Mouse (Mus musculus): ENCODE data around the gene Sgms2. TPM values are rescaled to one million over a fixed set of nuclear protein-coding genes. Genes with fewer than 3 reads are reported as not detected.

Sgms2 gene
- polyA plus RNA-seq, 1 experiment, result 0.51 TPM

GRCm38 (mm10) chr3:131272374-131273100 is 218.7 kb downstream of the Sgms2 start:
- H3K4me3 ChIP-seq (ENCODE audit: extremely low read depth, insufficient read depth, insufficient read length), result peak overlapping the region; percentile 71
- no peaks in the 10 kb centered on the region for H3K27me3 ChIP-seq (ENCODE audit: control insufficient read depth, insufficient read depth, low read length)
- no peaks in the 10 kb centered on the region for H3K36me3 ChIP-seq (ENCODE audit: control insufficient read depth, insufficient read depth, low read length)
- H3K27ac ChIP-seq (ENCODE audit: insufficient read depth, low read length), result peak overlapping the region; percentile 22; the same call in 1 of the 2 replicates
- WGBS, result 24% methylated on average over 10 of the region's 10 CpGs
- H3K4me1 ChIP-seq (ENCODE audit: control insufficient read depth, insufficient read depth, insufficient read length), result no peaks in the 10 kb centered on the region; the same call in 1 of the 2 replicates
- TF ChIP-seq CTCF (IDR thresholded peaks at IDR 0.05; ENCODE audit: extremely low read depth, insufficient read depth, insufficient read length, insufficient replicate concordance) (no peak), POLR2A (IDR thresholded peaks at IDR 0.05; ENCODE audit: low read depth, low read length) (no peak)
- no peak for DNase-seq (ENCODE audit: low read depth in 1 of 2, low spot score in 2 of 2)

GRCm38 (mm10) chr3:131271559-131272373 is 219.4 kb downstream of the Sgms2 start, which contains the start of gene Hadh:
Hadh (minus strand) TSS chr3:131272101.
- H3K36me3 ChIP-seq (ENCODE audit: control insufficient read depth, insufficient read depth, low read length), result no peaks in the 10 kb centered on the region
- TF ChIP-seq POLR2A (IDR thresholded peaks at IDR 0.05; ENCODE audit: low read depth, low read length) (no peak), CTCF (IDR thresholded peaks at IDR 0.05; ENCODE audit: extremely low read depth, insufficient read depth, insufficient read length, insufficient replicate concordance) (no peak)
- H3K4me3 ChIP-seq (ENCODE audit: extremely low read depth, insufficient read depth, insufficient read length), result peak within 1 kb of the TSS; percentile 71
- no peaks in the 10 kb centered on the region for H3K27me3 ChIP-seq (ENCODE audit: control insufficient read depth, insufficient read depth, low read length)
- DNase-seq (ENCODE audit: low read depth in 1 of 2, low spot score in 2 of 2), result peak; percentile 57 to 77
- peak within 1 kb of the TSS; percentile 22; the same call in 1 of the 2 replicates for H3K27ac ChIP-seq (ENCODE audit: insufficient read depth, low read length)
- no peaks in the 10 kb centered on the region; the same call in 1 of the 2 replicates for H3K4me1 ChIP-seq (ENCODE audit: control insufficient read depth, insufficient read depth, insufficient read length)
- WGBS, result under 1% methylated on average over 54 of the region's 54 CpGs

GRCm38 (mm10) chr3:131271157-131271556 is 220.1 kb downstream of the Sgms2 start:
- 9% methylated on average over 8 of the region's 8 CpGs for WGBS
- Histone ChIP-seq H3K36me3 (ENCODE audit: control insufficient read depth, insufficient read depth, low read length) (no peaks in the 10 kb centered on the region), H3K27me3 (ENCODE audit: control insufficient read depth, insufficient read depth, low read length) (no peaks in the 10 kb centered on the region), H3K4me1 (ENCODE audit: control insufficient read depth, insufficient read depth, insufficient read length) (no peaks in the 10 kb centered on the region; the same call in 1 of the 2 replicates), H3K4me3 (ENCODE audit: extremely low read depth, insufficient read depth, insufficient read length) (peak overlapping the region; percentile 71; the same call in 1 of the 2 replicates), H3K27ac (ENCODE audit: insufficient read depth, low read length) (no peak overlapping the region)
- DNase-seq (ENCODE audit: low read depth in 1 of 2, low spot score in 2 of 2), result peak in 1 of 2 experiments; percentile 15
- TF ChIP-seq POLR2A (IDR thresholded peaks at IDR 0.05; ENCODE audit: low read depth, low read length), result no peak
- TF ChIP-seq CTCF (IDR thresholded peaks at IDR 0.05; ENCODE audit: extremely low read depth, insufficient read depth, insufficient read length, insufficient replicate concordance), result no peak

- WGBS, result 91% methylated on average over 6 of the region's 6 CpGs
- Histone ChIP-seq H3K36me3 (ENCODE audit: control insufficient read depth, insufficient read depth, low read length) (no peaks in the 10 kb centered on the region), H3K27ac (ENCODE audit: insufficient read depth, low read length) (no peak overlapping the region), H3K4me3 (ENCODE audit: extremely low read depth, insufficient read depth, insufficient read length) (no peak overlapping the region), H3K4me1 (ENCODE audit: control insufficient read depth, insufficient read depth, insufficient read length) (no peaks in the 10 kb centered on the region; the same call in 1 of the 2 replicates), H3K27me3 (ENCODE audit: control insufficient read depth, insufficient read depth, low read length) (no peaks in the 10 kb centered on the region)
- TF ChIP-seq POLR2A (IDR thresholded peaks at IDR 0.05; ENCODE audit: low read depth, low read length) (no peak), CTCF (IDR thresholded peaks at IDR 0.05; ENCODE audit: extremely low read depth, insufficient read depth, insufficient read length, insufficient replicate concordance) (no peak)
- no peak for DNase-seq (ENCODE audit: low read depth in 1 of 2, low spot score in 2 of 2)
These were observed 220.8 kb downstream of the Sgms2 start for GRCm38 (mm10) chr3:131270381-131270780.

Other genes starting within 250 kb of the Sgms2 start
- 18.2 and 18.6 TPM in 2 replicates for gene Hadh, start 219.3 kb downstream of the Sgms2 start, polyA plus RNA-seq (2012; rRNA removed)
- gene Cyp2u1, start 188.2 kb downstream of the Sgms2 start, polyA plus RNA-seq (2012; rRNA removed), result 1.2 and 2.0 TPM in 2 replicates
- 10.6 and 11.2 TPM in 2 replicates for gene Papss1, start 73.4 kb upstream of the Sgms2 start, polyA plus RNA-seq (2012; rRNA removed)

Data from spleen, adult 2 months (tissue).